Mouse (Mus musculus) heart, embryonic 13.5 days (tissue): Measurements from ENCODE around the gene Ptch2. TPM values are rescaled to one million over a fixed set of nuclear protein-coding genes. Genes with fewer than 3 reads are reported as not detected.

Source experiments
- ATAC-seq: fragments of 200-750 bp; cut with Nextera tagmentation; 2 replicates; pipeline ENCODE4 v1.8.0; 2017; ENCODE audit warnings: moderate TSS enrichment; ENCODE audit not compliant: insufficient number of reproducible peaks, low FRiP score, low TSS enrichment; ENCODE audit errors: extremely low read depth
- H3K27ac ChIP-seq: fragments of 300-500 bp; sonication (generic); replicated peaks from 2 replicates; pipeline ENCODE4 v1.5.1; 2015; ENCODE audit warnings: moderate library complexity, mild to moderate bottlenecking, inconsistent platforms
- H3K27me3 ChIP-seq: fragments of 300-500 bp; sonication (generic); replicated peaks from 2 replicates; pipeline ENCODE4 v1.6.1; 2015; ENCODE audit warnings: mild to moderate bottlenecking, inconsistent platforms
- H3K36me3 ChIP-seq: fragments of 300-500 bp; sonication (generic); 2 replicates; pipeline ENCODE4 v1.6.1; 2015; ENCODE audit warnings: mild to moderate bottlenecking, inconsistent platforms
- H3K4me1 ChIP-seq: fragments of 300-500 bp; sonication (generic); 2 replicates; pipeline ENCODE4 v1.6.1; 2015; ENCODE audit warnings: inconsistent platforms
- H3K4me2 ChIP-seq: fragments of 300-500 bp; sonication (generic); 2 replicates; pipeline ENCODE4 v1.6.1; 2015; ENCODE audit warnings: inconsistent platforms, mild to moderate bottlenecking, moderate library complexity
- H3K4me3 ChIP-seq: fragments of 300-500 bp; sonication (generic); 2 replicates; pipeline ENCODE4 v1.5.1; 2015; ENCODE audit warnings: moderate library complexity, mild to moderate bottlenecking, inconsistent platforms
- H3K9ac ChIP-seq: fragments of 300-500 bp; sonication (generic); 2 replicates; pipeline ENCODE4 v1.6.1; 2015; ENCODE audit warnings: inconsistent platforms, mild to moderate bottlenecking, moderate library complexity
- H3K9me3 ChIP-seq: fragments of 300-500 bp; sonication (generic); 2 replicates; pipeline ENCODE4 v1.6.1; 2016; ENCODE audit warnings: inconsistent platforms
- WGBS: fragments of 180-500 bp; shearing (Covaris S2); methylation state at CpG from one replicate; pipeline ENCODE4 v1.1.7; 2015; ENCODE audit warnings: mixed read lengths; 5-methylcytosine and 5-hydroxymethylcytosine counted together
- polyA plus RNA-seq: library from polyadenylated mRNA; unstranded; fragments of >200 nt; fragmentation: Nextera tagmentation; extraction: Ambion mirVana; gene quantifications from 2 replicates; pipeline ENCODE4 v1.2.1, GENCODE M21; 2015

Gene Ptch2
- polyA plus RNA-seq, 1 experiment from 2014 or later = 3.1 TPM

DNA sequence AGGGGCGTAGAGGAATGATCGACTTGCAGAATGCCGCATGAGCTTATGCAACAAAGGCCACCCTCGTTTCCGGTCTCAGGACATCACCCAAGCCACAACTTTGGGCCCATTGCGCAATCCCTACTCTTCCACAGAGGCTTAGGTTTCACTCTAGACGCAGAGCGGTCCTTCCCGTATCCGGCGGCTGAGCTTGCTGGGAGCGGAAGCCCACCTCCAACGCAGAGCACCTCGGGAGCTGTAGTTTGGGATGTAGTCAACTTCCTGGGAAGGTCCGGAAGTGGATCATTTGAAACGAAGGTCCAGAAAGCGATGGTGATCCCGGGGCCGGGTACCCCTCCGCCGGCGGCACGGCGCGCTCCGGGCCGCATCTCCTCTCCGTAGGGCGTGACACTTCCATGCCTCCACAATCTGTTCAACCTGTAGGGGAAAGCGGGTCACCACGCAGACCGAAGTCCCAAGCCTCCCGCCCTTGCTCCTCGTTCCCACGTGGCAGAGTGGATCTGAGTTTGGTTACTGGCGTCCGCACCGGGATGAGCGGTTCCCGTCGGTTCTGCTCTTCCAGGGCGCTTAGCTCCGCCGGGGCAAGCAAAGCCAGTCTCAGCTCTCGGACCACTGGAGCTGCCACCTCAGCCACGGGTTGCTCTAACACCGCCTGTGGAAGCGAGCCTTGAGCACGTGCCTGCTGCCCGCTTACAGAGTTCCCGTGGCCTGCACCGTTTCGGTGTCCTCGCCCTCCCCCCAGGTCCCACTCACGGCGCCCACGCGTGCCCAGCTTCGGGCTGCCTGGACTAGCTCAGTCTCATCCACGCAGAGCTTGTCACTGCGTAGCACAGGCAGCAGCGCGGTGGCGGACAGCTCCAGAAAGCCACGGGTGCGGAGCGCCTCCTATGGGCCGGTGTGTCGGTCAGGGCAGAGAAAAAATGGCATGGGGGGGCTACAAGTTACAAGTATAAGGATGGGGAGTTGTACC is 24.9 kb downstream of the Ptch2 start:
- peak overlapping the region; percentile 78 for H3K9ac ChIP-seq
- peak overlapping the region; percentile 86 for H3K27ac ChIP-seq
- peaks cover 26% of the 10 kb centered on the region for H3K4me1 ChIP-seq
- H3K4me3 ChIP-seq = peak overlapping the region; percentile 77
- peak; percentile 75; the same call in 1 of the 2 replicates for ATAC-seq
- H3K27me3 ChIP-seq = no peaks in the 10 kb centered on the region
- no peaks in the 10 kb centered on the region for H3K36me3 ChIP-seq
- no peaks in the 10 kb centered on the region for H3K9me3 ChIP-seq
- H3K4me2 ChIP-seq = peak overlapping the region; percentile 88
- under 1% methylated on average over 69 of the region's 69 CpGs for WGBS

GRCm38 (mm10) chr4:117122209-117122608 is 26.3 kb downstream of the Ptch2 start:
- Histone ChIP-seq H3K9ac (0 out of 2 replicates have a peak overlapping the region, but pooled peaks have one; percentile 28), H3K36me3 (no peaks in the 10 kb centered on the region)
- no peak for ATAC-seq

GRCm38 (mm10) chr4:117123546-117124217 is 27.8 kb downstream of the Ptch2 start:
- no peak overlapping the region for H3K4me3 ChIP-seq
- H3K27ac ChIP-seq = no peak overlapping the region
- no peak overlapping the region for H3K9ac ChIP-seq
- no peaks in the 10 kb centered on the region for H3K9me3 ChIP-seq
- no peak overlapping the region for H3K4me2 ChIP-seq
- H3K36me3 ChIP-seq = peaks cover 7% of the 10 kb centered on the region
- no peaks in the 10 kb centered on the region for H3K27me3 ChIP-seq
- ATAC-seq = no peak
- 68% methylated on average over 8 of the region's 9 CpGs for WGBS
- H3K4me1 ChIP-seq = peaks cover 34% of the 10 kb centered on the region

More at GRCm38 (mm10) chr4:117122209-117122608, 26.3 kb downstream of the Ptch2 start:
- H3K27ac ChIP-seq = no peak overlapping the region
- H3K4me3 ChIP-seq = no peak overlapping the region
- H3K4me1 ChIP-seq = peaks cover 34% of the 10 kb centered on the region
- no peaks in the 10 kb centered on the region for H3K27me3 ChIP-seq
- no peaks in the 10 kb centered on the region for H3K9me3 ChIP-seq
- 77% methylated on average over 4 of the region's 4 CpGs for WGBS
- no peak overlapping the region for H3K4me2 ChIP-seq

- ATAC-seq = no peak
- WGBS = 73% methylated on average over 3 of the region's 3 CpGs
- Histone ChIP-seq H3K27me3 (no peaks in the 10 kb centered on the region), H3K9me3 (no peaks in the 10 kb centered on the region), H3K4me1 (peaks cover 34% of the 10 kb centered on the region), H3K4me3 (no peak overlapping the region), H3K9ac (no peak overlapping the region), H3K27ac (peak overlapping the region; percentile 91), H3K36me3 (peaks cover 12% of the 10 kb centered on the region), H3K4me2 (no peak overlapping the region)
Measured at GRCm38 (mm10) chr4:117124218-117124517, 28.3 kb downstream of the Ptch2 start.

- Histone ChIP-seq H3K27ac (peak overlapping the region; percentile 91), H3K4me3 (no peak overlapping the region), H3K4me2 (peak overlapping the region; percentile 8), H3K27me3 (no peaks in the 10 kb centered on the region), H3K36me3 (peaks cover 14% of the 10 kb centered on the region), H3K9me3 (no peaks in the 10 kb centered on the region), H3K4me1 (peaks cover 32% of the 10 kb centered on the region), H3K9ac (peak overlapping the region; percentile 68)
- no peak for ATAC-seq
- WGBS = 52% methylated on average over 14 of the region's 14 CpGs
Measured at GRCm38 (mm10) chr4:117124518-117125347, 28.9 kb downstream of the Ptch2 start.

GRCm38 (mm10) chr4:117125348-117125909 is 29.6 kb downstream of the Ptch2 start, which contains the start of gene Btbd19:
TSS of gene Btbd19 (minus strand) at chr4:117125725.
- peak within 1 kb of the TSS; percentile 91 for H3K27ac ChIP-seq
- H3K4me2 ChIP-seq = peak within 1 kb of the TSS; percentile 20
- WGBS = 41% methylated on average over 8 of the region's 8 CpGs
- peaks cover 28% of the 10 kb centered on the region for H3K4me1 ChIP-seq
- H3K9ac ChIP-seq = peak within 1 kb of the TSS; percentile 68
- ATAC-seq = no peak; the same call in 1 of the 2 replicates
- H3K27me3 ChIP-seq = peaks cover 3% of the 10 kb centered on the region; the same call in 1 of the 2 replicates
- no peaks in the 10 kb centered on the region for H3K9me3 ChIP-seq
- peaks cover 17% of the 10 kb centered on the region for H3K36me3 ChIP-seq
- H3K4me3 ChIP-seq = no peak within 1 kb of the TSS

GRCm38 (mm10) chr4:117125910-117126674 is 30.2 kb downstream of the Ptch2 start:
- H3K4me3 ChIP-seq = no peak overlapping the region
- peaks cover 6% of the 10 kb centered on the region; the same call in 1 of the 2 replicates for H3K27me3 ChIP-seq
- 0 out of 2 replicates have a peak overlapping the region, but pooled peaks have one; percentile 20 for H3K4me2 ChIP-seq
- ATAC-seq = no peak; the same call in 1 of the 2 replicates
- peaks cover 17% of the 10 kb centered on the region for H3K36me3 ChIP-seq
- H3K9me3 ChIP-seq = no peaks in the 10 kb centered on the region
- peak overlapping the region; percentile 21; the same call in 1 of the 2 replicates for H3K9ac ChIP-seq
- peak overlapping the region; percentile 91 for H3K27ac ChIP-seq
- peaks cover 28% of the 10 kb centered on the region for H3K4me1 ChIP-seq
- 43% methylated on average over 15 of the region's 15 CpGs for WGBS

DNA sequence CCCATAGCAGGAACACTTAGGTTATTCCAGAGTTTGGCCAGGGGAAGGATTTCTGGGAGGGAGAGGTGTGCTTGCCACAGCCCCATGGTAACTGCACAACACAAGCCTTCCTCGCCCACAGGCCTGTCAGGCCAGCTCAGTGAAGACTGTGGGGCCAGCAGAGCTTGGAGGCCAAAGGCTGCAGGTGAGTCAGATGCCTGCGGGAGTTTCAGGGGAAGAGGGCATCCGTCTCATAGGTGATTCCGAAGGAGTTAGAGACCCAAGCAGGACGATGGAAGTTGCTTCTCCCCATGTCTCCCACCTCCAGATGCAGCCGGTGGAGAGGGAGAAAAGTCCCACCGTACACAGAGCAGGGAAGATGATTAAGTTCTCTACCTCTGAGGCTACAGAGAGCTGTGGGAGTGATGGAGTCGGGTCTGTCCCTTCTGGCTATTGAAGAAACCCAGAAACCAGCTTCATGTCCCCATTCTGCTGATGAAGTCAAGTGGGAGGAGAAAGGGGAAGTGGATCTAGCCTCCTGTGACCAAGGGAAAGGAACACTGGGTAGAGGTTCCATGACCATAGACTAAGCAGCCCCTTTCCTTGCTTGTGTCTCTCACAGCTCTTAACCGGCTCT is 30.9 kb downstream of the Ptch2 start, which contains the start of gene Tctex1d4:
Gene Tctex1d4, plus strand, starts transcription at position 120 of the 616 bp plus-strand sequence.
- no peak for ATAC-seq
- H3K27me3 ChIP-seq = peaks cover 13% of the 10 kb centered on the region
- H3K27ac ChIP-seq = peak within 1 kb of the TSS; percentile 91
- H3K4me2 ChIP-seq = 0 out of 2 replicates have a peak within 1 kb of the TSS, but pooled peaks have one; percentile 20
- H3K9ac ChIP-seq = peak within 1 kb of the TSS; percentile 21; the same call in 1 of the 2 replicates
- WGBS = 73% methylated on average over 9 of the region's 9 CpGs
- H3K9me3 ChIP-seq = no peaks in the 10 kb centered on the region
- peaks cover 24% of the 10 kb centered on the region for H3K4me1 ChIP-seq
- no peak within 1 kb of the TSS for H3K4me3 ChIP-seq
- peaks cover 17% of the 10 kb centered on the region for H3K36me3 ChIP-seq

- ATAC-seq = no peak
- H3K4me1 ChIP-seq = peaks cover 29% of the 10 kb centered on the region
- no peak overlapping the region for H3K27ac ChIP-seq
- WGBS = 79% methylated on average over 33 of the region's 33 CpGs
- no peak overlapping the region for H3K9ac ChIP-seq
- H3K36me3 ChIP-seq = peaks cover 17% of the 10 kb centered on the region
- peaks cover 26% of the 10 kb centered on the region for H3K27me3 ChIP-seq
- no peak overlapping the region for H3K4me2 ChIP-seq
- H3K9me3 ChIP-seq = no peaks in the 10 kb centered on the region
- H3K4me3 ChIP-seq = no peak overlapping the region
Measured at GRCm38 (mm10) chr4:117127991-117128686, 32.3 kb downstream of the Ptch2 start.
